In genomic region chr1:178275174-178275730, GRCm38 (mm10) we compare ENCODE assay signal across 8 mouse cellular contexts. TPM values are rescaled to one million over a fixed set of nuclear protein-coding genes. Genes with fewer than 3 reads are reported as not detected.
DNase-seq lines count a peak whose midpoint lies in the region; ATAC-seq lines count a peak whose summit lies in the region.

No protein-coding gene starts in this region.

- 36% methylated on average over 9 of the region's 9 CpGs for WGBS in heart, embryonic 15.5 days
- WGBS in hindbrain, embryonic 12.5 days, result 46% methylated on average over 9 of the region's 9 CpGs
- WGBS in midbrain, embryonic 11.5 days, result 66% methylated on average over 9 of the region's 9 CpGs

- H3K4me2 ChIP-seq in heart, embryonic 15.5 days, result peak overlapping the region; percentile 87
- peak overlapping the region; percentile 75 for H3K4me2 ChIP-seq in hindbrain, embryonic 12.5 days (replicated peaks)
- H3K4me2 ChIP-seq in midbrain, embryonic 11.5 days, result no peak overlapping the region; the same call in 1 of the 2 replicates

- no peak for ATAC-seq in heart, embryonic 15.5 days (replicated peaks; ENCODE audit: insufficient number of reproducible peaks, insufficient read depth, low FRiP score, low read depth)
- 0 out of 2 replicates have a peak, but pooled peaks have one; percentile 15 for ATAC-seq in hindbrain, embryonic 12.5 days (ENCODE audit: low FRiP score)
- peak; percentile 3; the same call in 1 of the 2 replicates for ATAC-seq in midbrain, embryonic 11.5 days (ENCODE audit: low FRiP score)

- DNase-seq in heart, postnatal 4 days, result no peak
- DNase-seq in embryo, embryonic 10.5 days (ENCODE audit: low spot score), result peak; percentile 13
- peak; percentile 90 for DNase-seq in midbrain, embryonic 11.5 days (ENCODE audit: low spot score, missing footprints)
- DNase-seq in adrenal gland, adult 2 months, result no peak
- DNase-seq in layer of hippocampus, adult 9-10 months (ENCODE audit: low spot score), result no peak
- DNase-seq in cerebellum, postnatal 4 days (ENCODE audit: low spot score in 2 of 2), result no peak

- no peak overlapping the region for H3K27ac ChIP-seq in heart, embryonic 15.5 days
- no peak overlapping the region for H3K27ac ChIP-seq in hindbrain, embryonic 12.5 days
- H3K27ac ChIP-seq in midbrain, embryonic 11.5 days (ENCODE audit: low read depth, low read length), result no peak overlapping the region

- no peak overlapping the region for H3K9ac ChIP-seq in heart, embryonic 15.5 days
- H3K9ac ChIP-seq in hindbrain, embryonic 12.5 days, result peak overlapping the region; percentile 72; the same call in 1 of the 2 replicates
- H3K9ac ChIP-seq in midbrain, embryonic 11.5 days (ENCODE audit: low read length), result no peak overlapping the region

- peak overlapping the region; percentile 70 for H3K4me3 ChIP-seq in heart, embryonic 15.5 days
- H3K4me3 ChIP-seq in hindbrain, embryonic 12.5 days, result 0 out of 2 replicates have a peak overlapping the region, but pooled peaks have one; percentile 57
- H3K4me3 ChIP-seq in midbrain, embryonic 11.5 days (ENCODE audit: low read depth, low read length), result peak overlapping the region; percentile 55; the same call in 1 of the 2 replicates

- no peaks in the 10 kb centered on the region for H3K36me3 ChIP-seq in heart, embryonic 15.5 days
- H3K36me3 ChIP-seq in hindbrain, embryonic 12.5 days, result no peaks in the 10 kb centered on the region
- no peaks in the 10 kb centered on the region for H3K36me3 ChIP-seq in midbrain, embryonic 11.5 days (ENCODE audit: control insufficient read depth, insufficient read depth, low read length)

- H3K9me3 ChIP-seq in heart, embryonic 15.5 days (replicated peaks), result no peaks in the 10 kb centered on the region
- H3K9me3 ChIP-seq in hindbrain, embryonic 12.5 days (replicated peaks), result no peaks in the 10 kb centered on the region
- H3K9me3 ChIP-seq in midbrain, embryonic 11.5 days (ENCODE audit: control insufficient read depth, low read length), result no peaks in the 10 kb centered on the region

- no peaks in the 10 kb centered on the region for H3K27me3 ChIP-seq in heart, embryonic 15.5 days
- H3K27me3 ChIP-seq in hindbrain, embryonic 12.5 days, result peaks cover 10% of the 10 kb centered on the region; the same call in 1 of the 2 replicates
- H3K27me3 ChIP-seq in midbrain, embryonic 11.5 days (ENCODE audit: control insufficient read depth, insufficient read depth, low read length), result peaks cover 3% of the 10 kb centered on the region; the same call in 1 of the 2 replicates

- H3K4me1 ChIP-seq in heart, embryonic 15.5 days (replicated peaks), result peaks cover 7% of the 10 kb centered on the region; the same call in 1 of the 2 replicates
- H3K4me1 ChIP-seq in hindbrain, embryonic 12.5 days, result peaks cover 4% of the 10 kb centered on the region; the same call in 1 of the 2 replicates
- H3K4me1 ChIP-seq in midbrain, embryonic 11.5 days (ENCODE audit: control insufficient read depth, insufficient read depth, low read length), result no peaks in the 10 kb centered on the region

RNA-seq across cellular contexts. Expression of gene Cox20, which starts 43.7 kb away (rescaled TPM):
- 202 and 343 TPM in 2 replicates for polyA plus RNA-seq in heart, embryonic 15.5 days (2015; fragmentation: Nextera tagmentation; extraction: Ambion mirVana)
- total RNA-seq in heart, postnatal 4 days (2021), result 100 to 1,000 TPM; 146 to 147 TPM
- 145 and 152 TPM in 2 replicates for polyA plus RNA-seq in hindbrain, embryonic 12.5 days (2016; fragmentation: Nextera tagmentation; extraction: Ambion mirVana)
- 123 and 126 TPM in 2 replicates for polyA plus RNA-seq in midbrain, embryonic 11.5 days (2014; fragmentation: Nextera tagmentation; extraction: Ambion mirVana)
- 100 to 1,000 TPM in 1 of 2 experiments, 10 to 100 TPM in 1; 95.5 to 132 TPM for total RNA-seq in adrenal gland, adult 2 months (2021)
- 4.1 and 4.7 TPM in 2 replicates for polyA plus RNA-seq in adrenal gland, adult 2 months (2012; rRNA removed)

Comparison
In these comparisons a context has a peak if more than half of its experiments do, and no peak if none do; other contexts are left out.
1. DNase-seq: peak in embryo, embryonic 10.5 days (single experiment) and midbrain, embryonic 11.5 days (single experiment); none in heart, postnatal 4 days (single experiment), adrenal gland, adult 2 months (single experiment), layer of hippocampus, adult 9-10 months (single experiment) and cerebellum, postnatal 4 days (0 of 2).
2. RNA of gene Cox20, which starts 43.7 kb away (polyA plus RNA-seq): 202 to 343 TPM in heart, embryonic 15.5 days, 145 to 152 TPM in hindbrain, embryonic 12.5 days and 123 to 126 TPM in midbrain, embryonic 11.5 days; 4.1 to 4.7 TPM in adrenal gland, adult 2 months; every median in the first group is over 10 times any median in the second.
3. Peak in every context shown above with its lines, with median percentiles within 50 percentile points of each other: H3K4me3 ChIP-seq.